Mouse (Mus musculus) liver, adult 2 months (tissue): ENCODE results near the gene Haus2. TPM values are rescaled to one million over a fixed set of nuclear protein-coding genes. Genes with fewer than 3 reads are reported as not detected.
A peak's percentile ranks its signal among the peaks of the same experiment; 100 is the strongest.

Experiments used
- DNase-seq: peaks from one replicate; pipeline ENCODE4 v3.0.0-alpha.2; 2011; ENCODE audit warnings: low read depth, low spot score; ENCODE audit errors: extremely low read depth
- H3K27ac ChIP-seq: fragments of 200-500 bp; replicated peaks from 2 replicates; pipeline ENCODE4 v1.5.1; 2012; ENCODE audit warnings: low read depth, mild to moderate bottlenecking, control low read depth, inconsistent platforms, low read length; ENCODE audit not compliant: insufficient read depth
- H3K27me3 ChIP-seq: fragments of 200-500 bp; 2 replicates; pipeline ENCODE4 v1.6.1; 2012; ENCODE audit warnings: mild to moderate bottlenecking, moderate library complexity, low read length, inconsistent platforms; ENCODE audit not compliant: control insufficient read depth, insufficient read depth
- H3K36me3 ChIP-seq: fragments of 200-500 bp; 2 replicates; pipeline ENCODE4 v1.6.1; 2012; ENCODE audit warnings: low read length, inconsistent platforms; ENCODE audit not compliant: control insufficient read depth, insufficient read depth
- H3K4me1 ChIP-seq: fragments of 200-500 bp; 2 replicates; pipeline ENCODE4 v1.6.1; 2011; ENCODE audit warnings: low read length; ENCODE audit not compliant: control insufficient read depth, insufficient read depth
- H3K4me3 ChIP-seq: fragments of 200-500 bp; 2 replicates; pipeline ENCODE4 v1.5.1; 2011; ENCODE audit warnings: low read depth, mild to moderate bottlenecking, control low read depth, low read length, moderate library complexity; ENCODE audit not compliant: insufficient read depth
- H3K79me2 ChIP-seq: fragments of 200-500 bp; 2 replicates; pipeline ENCODE4 v1.6.1; 2012; ENCODE audit warnings: inconsistent platforms, mild to moderate bottlenecking, low read length, moderate library complexity; ENCODE audit not compliant: control insufficient read depth, insufficient read depth
- H3K9ac ChIP-seq: fragments of 200-500 bp; 2 replicates; pipeline ENCODE4 v1.6.1; 2012; ENCODE audit warnings: low read depth, mild to moderate bottlenecking, control low read depth, inconsistent platforms, low read length
- CTCF ChIP-seq: fragments of 200-500 bp; IDR thresholded peaks from 2 replicates; pipeline ENCODE4 v1.5.1; 2011; ENCODE audit warnings: low read depth, low read length, control low read depth
- POLR2A ChIP-seq: fragments of 200-500 bp; IDR thresholded peaks from 2 replicates; pipeline ENCODE4 v1.6.1; 2011; ENCODE audit warnings: low read length, control low read depth; ENCODE audit not compliant: insufficient read depth; ENCODE audit errors: extremely low read depth
- WGBS: fragments of 180-500 bp; shearing (Covaris S2); methylation state at CpG from one replicate; pipeline ENCODE4 v1.1.7; 2018; 5-methylcytosine and 5-hydroxymethylcytosine counted together
- polyA plus RNA-seq: library from polyadenylated mRNA; depleted of rRNA; stranded (reverse); fragments of >200 nt; gene quantifications from 2 replicates; pipeline ENCODE4 v1.2.3, GENCODE M21; 2012
- total RNA-seq: library from RNA; depleted of rRNA; stranded (reverse); fragments of >200 nt; gene quantifications from 2 replicates; pipeline ENCODE4 v1.2.3, GENCODE M21; 2014

The Haus2 gene
- total and polyA plus RNA-seq, 2 experiments, result 1.8 to 8.7 TPM

DNA sequence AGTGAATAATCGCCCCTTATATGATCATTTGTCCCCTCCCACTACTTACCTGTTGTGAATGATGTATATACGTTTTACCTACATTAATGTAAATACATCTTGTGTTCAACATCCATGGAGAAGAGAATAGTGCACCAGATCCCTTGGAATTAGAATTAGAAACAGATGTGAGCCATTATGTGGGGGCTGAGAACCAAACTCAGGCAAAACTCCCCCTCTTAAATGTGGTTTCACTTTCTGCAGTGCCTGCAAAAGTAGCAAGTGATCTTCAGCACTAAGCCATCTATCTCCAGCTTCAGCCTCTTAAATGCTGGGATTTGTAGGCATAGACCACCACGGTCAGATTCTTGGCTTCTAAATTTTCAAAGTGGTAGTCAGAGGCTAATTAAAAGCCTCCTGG lies 34.1 kb upstream of the Haus2 start:
- no peak for TF ChIP-seq CTCF
- no peak for TF ChIP-seq POLR2A
- Histone ChIP-seq H3K4me1 (peaks cover 10% of the 10 kb centered on the region; the same call in 1 of the 2 replicates), H3K27ac (no peak overlapping the region), H3K79me2 (peaks cover 26% of the 10 kb centered on the region; the same call in 1 of the 2 replicates), H3K9ac (no peak overlapping the region), H3K27me3 (no peaks in the 10 kb centered on the region), H3K36me3 (peaks cover 10% of the 10 kb centered on the region; the same call in 1 of the 2 replicates), H3K4me3 (no peak overlapping the region)
- no peak for DNase-seq
- WGBS, result 86% methylated on average over 3 of the region's 3 CpGs

DNA sequence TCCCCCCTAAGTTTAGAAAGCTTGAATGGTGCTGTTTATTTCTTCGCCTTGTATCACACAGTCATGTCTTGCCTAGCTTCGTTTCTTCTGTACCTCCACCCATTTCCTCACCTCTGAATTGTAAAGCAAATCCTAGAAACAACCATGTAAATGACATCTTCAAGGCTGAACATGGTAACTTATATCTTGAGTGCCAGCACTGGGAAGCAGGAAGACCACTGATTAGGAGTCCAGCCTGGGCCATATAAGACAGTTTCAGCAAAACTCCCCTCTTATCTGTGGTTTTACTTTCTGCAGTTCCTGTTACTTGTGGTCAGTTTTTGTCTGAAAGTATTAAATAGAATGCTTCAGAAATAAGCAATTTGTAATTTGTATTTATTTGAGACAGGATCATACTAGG lies 33.2 kb upstream of the Haus2 start:
- Histone ChIP-seq H3K4me3 (no peak overlapping the region), H3K9ac (no peak overlapping the region), H3K27ac (no peak overlapping the region), H3K4me1 (peaks cover 10% of the 10 kb centered on the region; the same call in 1 of the 2 replicates), H3K79me2 (peaks cover 26% of the 10 kb centered on the region; the same call in 1 of the 2 replicates), H3K36me3 (peaks cover 10% of the 10 kb centered on the region; the same call in 1 of the 2 replicates), H3K27me3 (no peaks in the 10 kb centered on the region)
- TF ChIP-seq CTCF, result no peak
- no peak for TF ChIP-seq POLR2A
- DNase-seq, result no peak
- WGBS, result 78% methylated on average over 2 of the region's 2 CpGs

DNA sequence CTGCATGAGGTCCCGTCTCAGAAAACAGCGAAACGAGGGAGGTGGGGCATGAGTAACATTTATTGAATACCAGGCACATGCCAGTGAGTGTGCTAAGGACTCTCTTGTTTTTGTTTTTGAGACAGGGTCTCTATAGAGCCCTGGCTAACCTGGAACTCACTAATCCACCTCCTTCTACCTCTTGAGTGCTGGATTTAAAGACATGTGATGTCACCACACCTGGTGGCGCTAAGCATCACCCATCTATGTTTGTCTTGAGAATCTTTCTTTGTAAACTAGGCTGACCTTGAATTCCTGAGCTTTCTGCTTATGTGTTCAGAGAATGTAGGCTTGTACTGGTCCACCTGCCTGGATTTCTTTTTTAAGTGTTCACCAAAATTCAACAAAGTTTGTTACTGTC lies 31.4 kb upstream of the Haus2 start:
- Histone ChIP-seq H3K27me3 (no peaks in the 10 kb centered on the region), H3K27ac (no peak overlapping the region), H3K9ac (no peak overlapping the region), H3K36me3 (no peaks in the 10 kb centered on the region), H3K4me3 (no peak overlapping the region), H3K79me2 (peaks cover 23% of the 10 kb centered on the region; the same call in 1 of the 2 replicates), H3K4me1 (peaks cover 7% of the 10 kb centered on the region; the same call in 1 of the 2 replicates)
- 86% methylated on average over 4 of the region's 4 CpGs for WGBS
- no peak for DNase-seq
- no peak for TF ChIP-seq CTCF
- TF ChIP-seq POLR2A, result no peak

DNA sequence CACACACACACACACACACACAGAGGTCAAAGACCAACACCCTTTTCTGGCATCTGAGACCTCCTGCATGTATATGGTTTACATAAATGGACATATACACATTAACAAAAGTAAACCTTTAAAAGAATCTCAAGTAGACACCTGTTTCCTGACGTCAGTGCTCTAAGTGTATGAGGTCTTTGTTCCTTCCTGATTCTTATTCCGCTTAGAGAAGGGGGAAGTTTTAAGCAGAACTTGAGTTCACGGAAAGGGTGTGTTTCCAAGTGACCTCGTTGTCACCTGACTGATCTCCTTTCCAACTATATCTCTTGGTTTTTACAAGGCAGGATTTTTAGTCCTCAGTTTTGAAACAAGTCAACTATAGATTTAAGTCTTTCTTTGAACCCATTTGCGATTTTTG lies 30.9 kb upstream of the Haus2 start:
- H3K27ac ChIP-seq, result no peak overlapping the region
- H3K79me2 ChIP-seq, result peaks cover 23% of the 10 kb centered on the region; the same call in 1 of the 2 replicates
- WGBS, result 15% methylated on average over 5 of the region's 5 CpGs
- H3K27me3 ChIP-seq, result no peaks in the 10 kb centered on the region
- no peak overlapping the region for H3K4me3 ChIP-seq
- TF ChIP-seq CTCF (no peak), POLR2A (no peak)
- H3K4me1 ChIP-seq, result peaks cover 7% of the 10 kb centered on the region; the same call in 1 of the 2 replicates
- H3K36me3 ChIP-seq, result no peaks in the 10 kb centered on the region
- no peak overlapping the region for H3K9ac ChIP-seq
- DNase-seq, result peak; percentile 53

DNA sequence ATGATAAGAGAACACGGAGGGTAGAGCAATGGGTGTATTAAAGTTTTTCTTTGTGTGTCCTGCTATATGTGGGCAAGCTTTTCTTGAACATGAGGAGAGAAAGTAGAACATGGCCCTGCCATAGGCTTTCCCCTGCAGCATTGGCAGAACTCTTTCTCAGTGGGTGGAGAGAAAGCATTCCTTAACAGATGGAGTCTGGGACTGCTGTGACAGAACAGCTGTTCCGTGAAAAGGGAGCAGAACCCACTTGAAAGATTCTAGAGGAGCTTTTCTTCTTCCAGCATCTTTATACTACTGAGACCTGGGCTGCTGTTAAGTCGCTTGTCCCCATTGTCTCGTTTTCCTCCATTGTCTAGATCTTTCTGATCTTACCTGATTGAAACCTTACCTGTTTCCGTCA lies 19.4 kb upstream of the Haus2 start:
- H3K79me2 ChIP-seq, result no peaks in the 10 kb centered on the region
- no peaks in the 10 kb centered on the region for H3K27me3 ChIP-seq
- no peaks in the 10 kb centered on the region for H3K4me1 ChIP-seq
- no peak overlapping the region for H3K27ac ChIP-seq
- no peak overlapping the region for H3K4me3 ChIP-seq
- H3K36me3 ChIP-seq, result peaks cover 39% of the 10 kb centered on the region
- TF ChIP-seq POLR2A (no peak), CTCF (no peak)
- DNase-seq, result no peak
- WGBS, result 94% methylated on average over 5 of the region's 5 CpGs
- H3K9ac ChIP-seq, result no peak overlapping the region

DNA sequence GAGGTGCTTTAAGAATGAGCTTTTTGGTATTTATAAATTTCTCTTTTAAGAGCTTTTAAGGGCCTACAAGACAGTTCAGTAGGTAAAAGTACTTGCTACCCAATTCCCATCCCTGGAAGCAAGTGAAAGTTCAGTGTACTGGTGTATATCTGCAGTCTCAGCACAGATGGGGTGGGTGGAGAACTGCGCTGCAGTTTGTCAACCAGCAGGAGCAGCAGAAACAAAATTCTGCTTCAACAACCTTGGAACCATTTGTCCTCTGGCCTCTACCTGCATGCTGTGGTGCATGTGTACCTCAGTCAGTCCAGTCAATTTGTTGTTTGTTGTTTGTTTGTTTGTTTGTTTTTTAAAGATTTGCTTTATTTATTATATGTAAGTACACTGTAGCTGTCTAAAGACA lies 17.0 kb upstream of the Haus2 start:
- Histone ChIP-seq H3K79me2 (no peaks in the 10 kb centered on the region), H3K9ac (no peak overlapping the region), H3K27ac (no peak overlapping the region), H3K4me3 (no peak overlapping the region), H3K4me1 (no peaks in the 10 kb centered on the region), H3K36me3 (peaks cover 39% of the 10 kb centered on the region), H3K27me3 (no peaks in the 10 kb centered on the region)
- no peak for DNase-seq
- TF ChIP-seq POLR2A (no peak), CTCF (no peak)
- WGBS, result 93% methylated on average over 1 of the region's 1 CpGs
